Mouse (Mus musculus) urinary bladder, postnatal 25 days (tissue): ENCODE results near the gene Myl4.

Experiments
- DNase-seq: peaks from one replicate; pipeline ENCODE4 v3.0.0; 2022; ENCODE audit warnings: low spot score

The Myl4 gene

DNA sequence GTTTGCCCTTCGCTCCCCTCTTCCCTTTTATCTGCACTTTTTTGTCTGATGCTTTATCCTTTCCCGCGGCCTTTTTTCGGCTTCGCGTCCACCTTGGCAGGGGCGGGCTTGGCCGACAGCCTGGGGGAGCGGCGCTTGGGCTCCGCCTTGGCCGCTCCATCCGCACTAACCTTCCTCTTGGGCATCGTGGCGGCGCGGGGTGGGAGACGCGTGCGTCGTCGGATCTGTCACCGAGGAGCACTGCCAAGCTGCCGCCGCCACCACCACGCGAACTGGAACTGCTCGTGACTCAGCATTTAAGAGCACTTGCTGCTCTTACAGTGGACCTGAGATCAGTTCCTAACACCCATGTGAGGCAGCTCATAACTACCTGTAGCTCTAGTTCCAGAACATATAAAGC is 20.9 kb downstream of the Myl4 start:
- peak; percentile 7 for DNase-seq

DNA sequence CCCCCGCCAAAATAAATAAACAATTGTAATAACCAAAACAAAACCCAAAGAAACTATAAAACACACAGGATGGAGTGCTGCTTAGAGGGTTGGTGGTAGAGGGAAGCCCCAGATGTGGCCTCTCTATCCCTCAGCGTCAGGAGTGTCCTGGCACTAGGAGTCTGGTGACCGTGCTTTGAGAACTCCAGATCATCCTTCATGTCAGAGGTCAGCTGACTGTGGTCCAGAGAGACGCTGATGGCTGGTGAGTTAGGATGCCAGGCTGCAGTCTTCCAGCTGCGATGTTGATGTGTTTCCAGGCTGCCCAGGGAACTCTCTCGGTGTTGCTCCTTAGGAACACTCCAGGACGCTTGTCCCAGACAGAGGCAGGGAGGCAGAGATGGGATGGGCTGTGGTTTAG is 21.6 kb downstream of the Myl4 start:
- DNase-seq, result no peak

DNA sequence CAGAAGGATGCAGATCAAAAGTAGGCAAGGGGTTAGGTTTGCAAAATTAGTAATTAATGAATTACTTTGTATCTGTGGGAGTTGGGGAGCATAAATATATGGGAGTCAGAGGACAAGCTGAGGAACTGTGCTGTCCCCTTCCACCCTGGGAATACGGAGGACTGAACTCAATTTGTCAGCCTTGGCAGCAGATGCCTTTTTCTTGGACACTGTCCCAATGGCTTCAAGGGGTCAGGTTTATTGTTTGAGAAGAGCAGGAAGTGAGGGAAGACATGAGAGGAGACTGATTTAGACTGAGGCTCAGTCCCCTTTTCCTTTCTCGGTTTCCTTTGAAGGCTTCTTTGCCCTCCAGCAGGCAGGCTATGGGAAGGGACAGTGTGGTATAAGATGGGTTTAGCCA is 22.1 kb downstream of the Myl4 start:
- DNase-seq, result no peak

DNA sequence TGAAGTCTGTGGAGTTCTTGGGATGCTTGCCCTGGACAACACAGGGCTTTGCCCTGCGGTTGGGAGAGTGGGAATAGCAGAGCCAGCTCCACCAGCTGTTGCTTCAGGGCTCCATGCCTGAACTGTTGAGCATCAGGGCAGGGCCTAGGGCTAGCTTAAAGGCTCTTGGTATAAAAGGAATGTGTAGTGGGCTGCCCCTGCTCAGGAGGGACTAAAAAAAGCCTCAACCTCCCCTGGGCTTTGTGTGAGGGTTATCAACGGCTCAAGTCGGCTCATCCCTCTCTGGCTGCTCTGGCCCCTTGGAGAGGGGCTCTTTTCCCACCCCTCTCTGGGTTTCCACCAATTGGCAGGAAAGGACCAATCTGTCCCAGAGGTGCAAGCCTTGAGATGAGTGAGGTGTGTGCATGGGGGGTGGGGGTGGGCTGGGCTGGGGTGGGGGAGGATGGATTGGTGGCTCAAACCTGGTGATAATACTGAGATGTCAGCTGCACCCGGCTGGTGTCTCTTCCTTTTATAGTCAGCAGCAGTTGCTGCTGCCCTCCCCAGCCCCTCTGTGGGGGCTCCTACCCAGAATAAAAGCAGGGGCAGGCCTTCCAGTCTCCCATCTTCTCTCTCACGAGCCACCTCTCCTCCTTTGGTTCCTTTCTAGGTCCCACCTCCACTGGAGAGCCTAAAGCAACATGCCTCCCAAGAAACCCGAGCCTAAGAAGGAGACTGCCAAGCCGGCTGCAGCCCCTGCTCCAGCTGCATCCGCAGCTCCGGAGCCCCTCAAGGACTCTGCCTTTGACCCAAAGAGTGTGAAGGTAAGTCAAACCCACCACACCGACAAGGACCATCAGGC is 26.5 kb downstream of the Myl4 start:
- DNase-seq, result no peak

DNA sequence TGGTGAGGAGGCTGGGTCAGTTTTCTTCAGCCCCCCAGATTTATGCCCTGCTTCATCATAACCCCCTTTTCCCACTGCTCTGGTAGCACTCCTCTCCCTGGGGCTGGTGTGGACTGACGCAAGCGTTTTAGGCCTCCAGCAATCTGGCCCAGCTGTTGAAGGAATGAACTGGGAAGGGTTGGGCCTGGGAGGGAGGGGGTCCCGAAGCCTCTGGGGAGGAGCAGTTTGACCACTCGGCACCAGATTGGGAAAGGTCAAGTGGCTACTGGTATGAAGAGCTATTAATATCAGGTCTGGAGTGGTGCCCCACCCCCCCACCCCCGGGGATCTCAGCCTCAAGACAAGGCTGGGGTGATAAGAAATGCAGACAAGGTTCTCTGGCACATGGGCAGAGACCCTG is 27.6 kb downstream of the Myl4 start:
- DNase-seq, result no peak

DNA sequence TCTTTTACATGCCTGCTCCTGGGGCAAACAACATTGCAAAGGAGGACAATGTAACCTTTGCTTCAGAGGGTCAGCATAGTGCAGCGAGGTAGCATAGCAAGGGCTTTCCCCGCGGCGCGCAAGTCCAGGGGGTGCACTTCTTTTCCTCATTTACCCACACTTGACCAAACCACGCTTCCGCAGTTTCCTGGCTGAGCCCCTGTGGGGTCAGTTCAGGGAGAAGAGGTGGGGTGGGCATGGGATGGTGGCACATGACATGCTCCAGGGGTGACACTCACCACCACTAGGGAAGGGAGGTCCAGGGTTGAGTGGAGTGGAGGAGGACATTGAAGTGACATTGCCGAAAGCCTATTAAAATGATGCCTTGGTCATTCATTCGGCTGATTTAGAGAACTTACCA is 28.6 kb downstream of the Myl4 start:
- no peak for DNase-seq

DNA sequence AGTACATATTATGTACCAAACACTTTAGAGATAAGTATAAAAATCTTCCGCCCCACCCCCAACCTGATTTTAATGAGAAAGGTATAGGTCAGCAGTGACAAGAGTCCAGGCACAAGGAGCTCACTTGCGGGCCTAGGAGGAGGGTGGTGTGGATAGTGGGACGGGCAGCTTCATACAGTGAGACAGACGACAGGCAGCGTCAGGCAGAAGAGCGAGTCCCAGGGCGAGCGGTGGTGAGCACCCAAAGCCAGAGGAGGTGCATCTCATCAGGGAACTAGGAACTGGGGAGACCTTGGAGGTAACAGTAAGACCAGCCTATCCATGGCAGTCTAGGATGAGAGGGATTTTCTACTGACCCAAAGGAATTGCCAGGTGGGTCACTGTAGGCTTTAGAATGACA is 29.1 kb downstream of the Myl4 start:
- no peak for DNase-seq

DNA sequence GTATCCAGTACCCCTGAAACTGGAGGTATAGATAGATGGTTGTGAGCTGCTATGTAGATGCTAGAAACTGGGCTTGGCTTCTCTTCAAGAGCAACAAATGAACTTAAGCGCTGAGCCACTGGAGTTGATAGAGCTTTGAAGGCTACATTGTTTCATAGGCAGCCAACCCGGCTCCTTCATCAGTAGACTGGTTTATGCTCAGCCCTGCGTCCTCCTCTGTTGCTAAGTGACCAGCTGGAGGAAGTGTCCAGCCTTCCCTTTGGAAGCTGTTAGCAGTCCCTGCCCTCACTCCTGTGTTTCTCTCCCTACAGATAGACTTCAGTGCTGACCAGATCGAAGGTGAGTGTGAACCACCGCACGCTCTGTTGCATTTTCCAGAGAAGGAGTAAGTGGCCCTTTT is 29.6 kb downstream of the Myl4 start:
- DNase-seq, result no peak

DNA sequence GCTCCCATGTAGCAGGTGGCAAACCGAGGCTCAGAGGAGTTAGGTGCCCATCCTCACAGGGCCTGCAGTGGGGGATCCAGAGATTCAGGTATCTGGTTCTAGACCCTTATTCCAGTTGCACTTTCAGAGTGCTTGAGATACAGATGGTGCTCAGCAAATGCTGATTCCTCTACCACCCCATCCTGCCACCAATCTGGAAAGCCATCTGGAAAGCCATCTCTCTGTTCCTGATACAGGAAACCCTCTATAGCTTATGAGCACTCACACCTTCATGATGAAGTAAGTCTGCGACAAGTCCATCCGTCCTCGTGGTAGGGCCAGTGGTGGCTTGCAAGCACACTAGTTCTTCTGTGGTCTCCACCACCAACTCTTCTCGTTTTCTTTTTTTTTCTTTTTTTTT is 30.1 kb downstream of the Myl4 start:
- no peak for DNase-seq

DNA sequence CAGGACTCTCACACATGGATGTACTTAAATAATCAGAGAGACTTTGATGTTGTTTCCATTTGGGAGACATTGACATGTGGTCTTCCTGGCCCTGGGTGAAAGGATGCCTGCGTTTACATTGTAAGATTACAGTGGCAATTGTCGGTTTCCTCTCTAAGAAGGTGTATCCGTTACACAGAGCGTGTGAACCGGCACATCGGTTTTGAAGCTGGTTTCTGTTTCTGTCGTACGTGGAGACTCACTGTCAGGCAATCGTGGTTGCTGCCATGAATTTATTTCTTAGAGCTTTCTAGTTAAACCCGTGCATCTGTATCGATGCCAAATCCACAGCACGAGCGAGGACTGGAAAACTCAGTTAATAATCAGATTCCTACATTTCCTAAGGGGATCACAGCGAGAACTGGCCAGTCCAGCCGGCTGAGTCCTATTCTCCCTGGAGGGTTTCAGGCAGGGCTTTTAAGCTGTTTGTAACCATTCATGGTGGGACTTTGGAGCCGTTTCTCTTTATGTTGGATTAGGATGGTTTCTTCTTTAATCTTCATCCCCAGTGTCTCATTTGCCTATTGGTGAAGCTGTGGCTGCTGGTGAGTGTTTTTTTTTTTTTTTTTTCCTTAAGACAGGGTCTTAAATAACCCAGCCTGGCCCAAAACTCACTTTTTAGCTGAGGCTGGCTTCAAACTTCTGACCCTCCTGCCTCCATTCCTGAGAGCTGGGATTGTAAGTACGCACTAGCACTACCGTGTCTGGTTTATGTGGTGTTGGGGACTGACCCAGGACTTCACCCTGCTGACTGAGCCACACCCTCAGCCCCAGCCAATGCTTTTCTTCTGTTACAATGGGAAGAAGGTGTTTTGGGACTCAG is 31.2 kb downstream of the Myl4 start:
- DNase-seq, result no peak

DNA sequence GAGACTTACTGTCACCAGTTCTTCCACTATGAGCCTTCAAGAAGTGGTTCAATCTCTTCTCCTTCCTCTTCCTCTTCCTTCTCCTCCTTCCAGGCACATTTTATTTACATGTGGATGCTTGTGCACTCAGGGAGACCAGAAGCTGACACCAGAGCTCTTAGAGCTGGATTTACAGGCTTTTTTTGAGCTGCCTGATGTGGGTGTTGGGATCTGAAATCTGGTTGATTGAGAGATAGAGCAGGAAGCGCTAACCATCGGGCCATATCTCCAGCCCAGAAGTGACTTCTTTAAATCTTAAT is 31.8 kb downstream of the Myl4 start:
- no peak for DNase-seq

DNA sequence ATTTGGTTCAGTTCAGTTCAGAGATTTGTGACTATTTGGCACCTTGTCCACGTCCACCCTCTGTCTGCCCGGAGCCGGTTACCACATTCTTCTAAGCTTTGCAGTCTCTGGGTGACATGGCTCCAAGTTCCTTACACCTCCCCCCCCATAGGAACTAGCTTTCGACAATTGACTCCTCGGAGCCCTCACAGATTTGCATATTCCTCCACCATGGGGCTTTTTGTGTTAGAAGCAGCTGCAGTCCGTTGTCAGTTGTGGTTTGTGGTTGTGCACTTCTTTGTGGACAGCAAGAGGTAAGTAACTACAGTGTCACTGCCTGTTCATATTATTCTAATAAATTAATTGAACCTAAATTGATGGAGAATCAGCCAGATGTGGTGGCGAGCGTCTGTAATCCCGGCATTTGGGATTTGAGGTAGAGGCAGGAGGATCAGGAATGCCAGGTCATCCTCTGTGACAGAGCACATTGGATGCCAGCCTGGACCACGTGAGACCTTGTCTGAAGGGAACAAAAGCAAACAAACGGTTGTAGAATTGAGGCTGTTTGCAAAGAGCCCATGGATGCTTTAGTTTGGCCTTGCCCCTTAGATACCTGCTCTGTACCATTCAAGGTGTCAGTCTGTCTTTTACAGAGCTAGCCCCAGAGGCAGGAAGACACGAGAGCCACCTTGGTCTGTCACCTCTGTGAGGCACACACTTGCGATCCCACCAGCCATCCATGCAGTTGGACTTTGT is 32.3 kb downstream of the Myl4 start:
- DNase-seq, result no peak

DNA sequence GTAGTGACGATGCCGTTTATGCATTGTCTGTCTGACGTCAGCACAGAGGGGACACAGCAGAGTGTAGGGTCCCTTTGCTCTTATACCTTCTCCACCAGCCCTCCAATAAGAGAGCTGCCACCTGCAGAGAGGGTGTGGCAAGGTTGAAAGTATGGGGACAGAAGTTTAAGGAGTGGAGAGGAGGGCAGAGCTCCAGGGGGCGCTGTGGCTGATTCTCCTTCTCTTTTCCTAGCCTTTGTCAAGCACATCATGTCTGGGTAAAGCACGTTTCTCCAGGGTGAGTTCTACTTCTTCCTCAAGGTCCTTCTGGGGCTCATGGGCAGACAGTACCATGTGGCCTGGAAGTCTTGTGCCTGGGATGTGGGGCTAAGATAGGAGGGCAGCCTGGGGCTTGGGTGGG is 35.0 kb downstream of the Myl4 start:
- DNase-seq, result no peak

DNA sequence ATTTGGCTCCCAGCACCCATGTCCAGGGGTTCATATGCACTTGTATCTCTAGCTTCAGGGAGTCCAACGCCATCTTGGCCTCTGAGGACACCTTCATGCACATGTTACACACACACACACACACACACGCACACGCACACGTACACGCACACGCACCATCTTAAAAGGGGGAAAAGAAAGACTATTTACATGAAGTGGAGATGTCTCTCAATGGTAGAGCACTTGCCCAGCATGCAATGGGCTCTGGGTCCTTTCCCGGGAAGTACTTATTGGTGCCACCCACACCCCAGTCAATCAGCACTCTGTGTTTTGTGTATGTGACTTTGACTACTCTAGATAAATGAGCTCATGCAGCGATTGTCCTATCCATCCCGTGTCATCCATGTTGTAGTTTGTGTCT is 37.4 kb downstream of the Myl4 start:
- no peak for DNase-seq

DNA sequence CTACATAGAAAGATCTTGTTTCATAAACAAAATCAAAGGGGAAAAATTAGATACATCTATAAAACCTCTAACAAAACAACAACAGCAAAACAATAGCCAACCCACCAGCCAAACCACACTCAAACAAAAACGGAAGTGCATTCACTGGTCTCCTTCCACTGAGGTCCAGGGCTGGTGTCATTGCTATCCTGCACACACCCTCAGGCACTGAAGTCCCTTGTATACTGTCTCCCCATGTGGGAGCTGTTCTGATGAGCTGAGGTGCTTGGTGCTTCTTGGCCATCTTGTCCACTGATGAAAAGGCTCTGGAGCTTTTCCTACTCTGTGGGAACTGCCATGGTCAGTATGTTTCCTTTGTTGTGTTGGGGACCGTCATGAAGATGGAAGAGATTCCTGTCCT is 38.0 kb downstream of the Myl4 start:
- no peak for DNase-seq

DNA sequence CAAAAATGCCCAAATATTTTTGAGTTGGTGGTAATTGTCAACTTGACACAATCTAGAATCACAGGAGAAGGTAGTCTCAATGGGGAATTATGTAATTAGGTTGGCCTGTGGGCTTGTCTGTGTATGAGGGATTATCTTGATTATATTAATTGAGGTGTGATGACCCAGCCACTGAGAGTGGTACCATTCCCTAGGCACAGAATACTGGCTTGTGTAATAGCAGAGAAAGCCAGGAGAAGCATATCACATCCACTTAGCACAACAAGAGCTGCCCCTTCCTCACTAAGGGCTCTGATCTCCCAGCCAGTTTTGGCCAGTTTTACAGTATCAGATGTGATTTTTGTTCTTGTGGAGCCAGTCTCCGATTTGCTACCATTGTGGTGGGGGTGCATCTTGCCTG is 39.1 kb downstream of the Myl4 start:
- DNase-seq, result no peak

DNA sequence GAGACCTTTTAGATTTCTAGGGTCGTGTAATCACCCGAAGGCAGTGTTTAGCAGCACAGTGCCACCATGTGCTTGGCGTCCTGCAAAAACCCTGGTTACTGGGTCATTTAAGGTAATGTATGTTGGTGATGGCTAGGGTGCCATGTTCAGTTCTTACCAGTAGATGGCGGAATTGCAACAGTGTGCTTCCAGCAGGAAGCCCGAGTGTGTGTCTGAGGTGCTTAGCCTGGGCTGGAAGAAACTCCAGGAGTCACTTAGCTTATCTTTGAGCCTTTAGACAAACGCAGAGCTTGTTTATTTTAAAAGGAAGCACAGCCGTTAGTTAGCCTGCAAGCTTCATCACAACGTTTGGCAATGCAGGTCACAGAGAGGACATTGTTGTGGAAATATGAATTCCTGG is 39.7 kb downstream of the Myl4 start:
- DNase-seq, result peak; percentile 53

DNA sequence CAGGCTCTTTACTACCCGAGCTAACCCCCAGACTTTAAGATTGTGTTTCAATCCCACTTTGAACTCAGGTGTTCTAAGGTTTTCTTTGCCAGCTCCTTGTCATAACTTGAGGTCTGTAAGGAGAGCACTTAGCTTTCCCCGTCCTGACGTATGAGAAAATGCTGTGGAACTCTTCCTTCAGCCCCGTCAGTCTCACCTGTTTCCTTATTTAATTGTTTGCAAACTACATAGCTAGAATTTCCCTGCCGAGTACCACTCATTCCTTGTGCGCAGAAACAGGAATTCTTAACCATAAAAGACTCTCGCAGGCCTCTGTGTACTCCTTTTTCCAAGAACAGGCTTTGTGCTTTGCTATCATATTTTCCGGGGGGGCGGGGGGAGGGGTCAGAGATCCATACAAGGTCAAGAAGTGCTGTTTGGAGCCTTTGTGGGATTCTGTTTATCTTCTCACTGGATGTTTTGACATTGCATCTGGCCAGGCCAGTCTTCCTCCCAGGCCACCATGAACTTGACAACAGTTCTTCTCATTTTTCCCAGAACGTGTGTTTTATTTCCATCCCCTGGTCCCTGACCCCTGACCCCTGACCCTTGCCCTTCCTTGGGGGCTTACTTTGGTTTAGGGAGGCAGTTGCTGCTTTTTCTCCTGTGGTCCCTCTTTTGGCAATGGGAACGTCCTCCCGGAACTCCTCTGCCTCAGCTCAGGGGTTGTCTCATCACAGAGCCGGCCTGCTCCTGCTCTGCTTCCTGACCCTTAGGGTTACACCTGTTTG is 41.8 kb downstream of the Myl4 start:
- no peak for DNase-seq

DNA sequence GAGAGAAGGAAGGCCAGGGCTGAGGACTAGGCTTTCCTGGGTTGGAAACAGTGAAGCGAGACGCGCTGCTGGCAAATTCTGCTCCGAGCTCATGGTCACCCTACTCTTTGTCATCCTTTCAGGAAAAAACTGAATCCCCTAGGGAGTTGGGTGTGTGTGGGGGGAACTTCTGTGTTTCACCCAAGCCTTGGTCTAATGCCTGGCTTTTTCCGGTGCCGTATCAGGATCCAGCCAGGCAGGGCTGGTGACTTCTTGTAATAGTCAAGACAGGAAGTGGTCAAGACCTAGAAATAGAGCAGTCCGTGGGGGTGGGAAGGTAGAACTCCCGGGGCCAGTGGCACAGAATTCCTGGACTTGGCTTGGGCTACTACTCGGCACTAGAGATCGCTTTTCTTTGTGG is 45.9 kb downstream of the Myl4 start:
- DNase-seq, result no peak

DNA sequence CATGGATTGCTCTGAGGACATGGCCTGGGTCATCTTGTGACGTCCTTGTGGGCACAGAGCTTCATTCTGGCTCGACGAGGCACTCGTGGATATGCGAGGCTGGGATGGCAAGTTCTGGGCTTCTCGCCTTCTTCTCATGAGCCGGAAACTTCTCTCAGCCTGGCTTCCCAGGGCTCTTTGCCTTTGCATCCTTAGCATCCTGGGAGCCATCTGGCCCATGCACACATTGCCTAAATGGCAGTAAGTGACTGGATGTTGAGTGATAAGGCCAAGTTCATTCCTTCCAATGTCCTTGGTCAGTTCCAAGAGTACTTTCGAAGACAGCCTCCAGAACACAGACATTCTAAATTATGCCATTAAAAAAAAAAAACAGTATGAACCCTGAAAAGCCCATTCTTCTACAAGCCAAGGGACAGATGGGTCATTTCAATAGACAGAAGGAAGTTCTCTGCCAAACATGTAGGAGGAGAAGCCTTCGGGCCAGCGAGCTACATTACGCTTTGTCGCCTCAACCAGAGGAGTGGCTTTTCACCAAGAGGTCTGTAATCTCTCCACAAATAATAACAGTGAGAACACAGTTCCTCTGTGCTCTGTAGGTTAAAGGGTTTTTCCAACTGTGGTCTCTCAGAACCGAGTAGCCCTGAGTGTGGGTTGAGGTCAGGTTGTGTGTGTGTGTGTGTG is 48.9 kb downstream of the Myl4 start:
- DNase-seq, result no peak

DNA sequence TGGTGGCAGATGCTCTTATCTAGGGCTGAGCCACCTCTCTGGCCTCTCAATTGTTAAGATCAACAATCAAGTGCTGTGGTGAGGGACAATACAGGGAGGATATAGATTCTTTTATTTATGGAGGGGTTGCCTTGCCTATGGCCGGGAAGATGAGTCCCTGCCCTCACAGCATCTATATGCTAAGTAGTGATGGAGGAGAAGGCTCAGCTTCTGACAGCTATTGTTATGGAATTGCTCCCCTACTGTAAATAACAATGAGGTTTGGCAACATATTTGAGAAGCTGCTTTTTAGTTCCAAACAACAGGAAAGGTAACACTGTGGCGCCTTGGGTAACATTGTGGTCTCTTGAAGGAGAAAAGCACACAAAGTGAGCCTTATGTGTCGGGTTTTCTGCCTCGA is 50.2 kb downstream of the Myl4 start:
- no peak for DNase-seq

DNA sequence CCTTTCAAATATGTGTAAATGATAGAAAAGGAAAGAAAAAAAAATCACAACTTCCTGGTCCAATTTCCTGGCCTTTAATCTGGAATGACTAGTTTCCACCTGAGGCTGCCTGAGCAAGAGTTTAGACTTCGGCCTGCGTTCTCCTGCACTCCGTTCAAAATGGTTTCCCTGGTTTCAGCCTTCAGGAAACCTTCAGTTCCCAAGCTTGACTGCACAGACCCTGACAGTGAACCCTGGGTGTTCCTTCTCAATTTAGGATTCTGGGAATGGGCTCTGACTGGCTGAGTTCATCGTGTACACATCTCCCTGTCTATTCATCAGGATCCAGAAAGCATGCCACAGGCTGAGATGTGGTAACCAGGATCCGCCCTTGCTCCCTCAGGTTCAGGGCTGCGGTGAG is 53.7 kb downstream of the Myl4 start:
- no peak for DNase-seq
